Mouse (Mus musculus): ENCODE measurements at regions not wholly inside any gene's neighbourhood (a gene's known extent, or its start where the extent isn't known, plus 50 kb on each side); places are given as distances from the start of the nearest gene placed in this dataset.
A peak's percentile ranks its signal among the peaks of the same experiment; 100 is the strongest.

DNA sequence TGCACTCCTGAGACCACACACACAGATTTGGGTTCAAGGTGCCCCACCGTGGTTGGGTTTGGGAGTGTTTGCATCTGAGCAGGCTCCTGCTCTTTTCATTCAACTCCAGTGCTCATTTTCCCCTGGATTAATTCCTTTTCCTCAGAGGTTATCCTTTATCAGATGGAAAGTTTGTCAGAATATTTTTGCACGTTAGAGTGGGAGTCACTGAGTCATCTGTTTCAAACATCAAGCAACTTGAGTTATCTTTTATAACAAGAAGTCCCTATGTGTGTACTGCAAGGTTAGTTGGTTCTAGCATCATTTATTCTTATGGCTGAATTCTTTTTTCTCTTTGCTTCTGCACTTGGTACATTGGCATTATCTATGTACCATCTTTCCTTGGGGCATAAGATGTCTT is 142.8 kb upstream of the Cxcr4 start:
- DNase-seq (ENCODE audit: low read depth, low spot score) = peak; percentile 10

DNA sequence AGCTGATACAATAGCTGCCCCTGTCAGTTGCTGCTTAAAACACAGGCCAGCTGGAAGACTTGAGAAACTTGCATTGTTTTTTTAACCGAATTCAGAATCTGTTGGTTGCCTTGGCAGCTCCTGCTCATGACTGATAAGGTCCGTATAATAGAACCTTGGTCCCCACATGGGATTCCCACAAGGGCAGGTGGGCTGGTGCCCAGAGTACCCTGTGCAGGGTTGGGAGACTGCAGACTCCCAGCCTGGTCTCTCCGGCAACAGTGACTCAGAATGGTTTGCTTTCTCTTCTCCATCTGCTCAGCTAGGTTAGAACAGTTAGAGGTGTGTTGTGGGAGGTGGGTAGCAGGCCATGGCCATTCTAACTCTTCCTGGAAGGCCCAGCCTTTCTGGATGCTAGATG is 139.4 kb upstream of the Cxcr4 start:
- no peak for DNase-seq (ENCODE audit: low read depth, low spot score)

DNA sequence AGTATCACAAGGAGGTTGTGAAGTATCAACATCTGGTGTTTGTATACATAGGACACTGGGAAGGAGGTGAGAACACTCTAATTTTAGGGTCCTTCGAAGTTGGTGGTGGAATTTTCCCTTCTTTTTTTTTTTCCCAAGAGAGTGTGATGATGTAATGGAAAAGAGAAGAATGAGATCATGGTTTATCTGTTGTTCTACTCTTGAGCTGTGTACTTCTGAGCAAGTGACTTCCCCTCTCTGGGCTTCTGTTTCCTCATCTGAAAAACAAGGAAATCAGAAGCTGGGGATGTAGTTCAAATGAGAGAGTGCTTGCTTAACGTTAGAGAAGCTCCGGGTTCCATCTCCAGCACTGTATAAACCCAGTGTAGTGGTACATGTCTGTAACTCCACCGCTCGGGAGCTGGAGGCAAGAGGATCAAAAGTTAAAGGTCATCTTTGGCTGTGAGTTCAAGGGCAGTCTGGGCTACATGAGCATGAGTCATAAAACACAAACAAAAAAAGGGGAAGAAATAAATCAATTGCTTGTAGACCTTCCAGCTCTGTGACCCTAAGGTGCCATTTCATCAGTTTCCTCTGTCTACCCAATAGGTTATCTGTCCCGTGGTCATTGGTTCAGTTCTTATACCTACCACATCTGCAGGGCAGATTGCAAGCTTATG is 132.5 kb upstream of the Cxcr4 start:
- DNase-seq (ENCODE audit: low read depth, low spot score) = no peak

DNA sequence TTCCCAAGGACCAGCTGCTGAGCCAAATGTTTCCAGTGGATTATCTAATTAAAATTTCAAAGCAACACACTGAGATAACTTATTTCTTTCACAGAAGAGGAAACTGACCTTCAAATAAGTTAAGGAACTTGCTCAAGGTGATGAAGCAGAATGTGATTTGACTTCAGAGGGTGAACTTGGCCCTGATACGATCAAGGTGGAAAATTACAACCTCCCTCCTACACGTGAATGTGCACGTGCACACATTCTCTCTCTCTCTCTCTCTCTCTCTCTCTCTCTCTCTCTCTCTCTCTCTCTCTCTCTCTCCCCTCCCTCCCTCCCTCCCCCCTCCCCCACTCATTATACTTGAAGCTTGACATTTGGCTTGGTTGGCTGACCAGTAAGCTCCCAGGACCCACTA is 131.8 kb upstream of the Cxcr4 start:
- DNase-seq (ENCODE audit: low read depth, low spot score) = no peak

DNA sequence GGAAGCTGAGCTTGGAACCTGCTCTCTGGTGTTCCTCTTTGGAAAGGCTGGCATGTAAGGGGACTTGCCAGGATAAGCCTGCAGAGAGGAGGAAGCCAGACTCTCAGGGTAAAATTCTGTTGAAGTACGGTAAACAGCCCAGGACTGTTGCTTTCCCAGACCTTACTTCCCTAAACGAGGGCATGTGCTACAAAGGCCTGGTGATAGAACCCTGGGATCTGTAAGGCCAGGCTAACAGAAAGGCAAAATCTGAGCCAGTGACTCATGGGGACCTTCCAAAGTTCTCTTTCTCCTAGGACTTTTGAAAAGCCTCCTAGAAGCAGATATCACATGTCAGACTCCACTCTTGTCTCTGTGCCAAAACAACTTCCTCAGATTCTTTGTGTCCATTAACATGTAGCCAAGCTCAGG is 130.0 kb upstream of the Cxcr4 start:
- DNase-seq (ENCODE audit: low read depth, low spot score) = no peak

DNA sequence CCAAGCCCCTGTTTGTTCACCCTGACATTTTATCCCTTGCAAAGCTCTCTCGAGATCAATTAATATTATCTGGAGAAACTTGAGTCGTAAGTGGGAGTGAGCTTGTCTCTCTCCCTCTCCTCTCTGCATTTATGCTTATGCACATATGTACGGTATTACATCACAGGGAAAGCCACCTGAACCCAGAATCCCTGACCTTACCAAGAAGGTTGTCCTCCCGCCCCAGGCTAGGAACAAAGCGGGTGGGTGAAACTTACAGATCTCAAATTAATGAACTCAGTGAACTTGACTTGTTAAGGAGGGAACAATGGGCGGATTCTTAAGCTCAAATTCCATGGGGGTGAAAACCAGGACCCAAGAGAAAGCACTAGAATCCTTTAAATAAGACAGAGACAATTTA is 122.8 kb upstream of the Cxcr4 start:
- DNase-seq (ENCODE audit: low read depth, low spot score) = no peak

DNA sequence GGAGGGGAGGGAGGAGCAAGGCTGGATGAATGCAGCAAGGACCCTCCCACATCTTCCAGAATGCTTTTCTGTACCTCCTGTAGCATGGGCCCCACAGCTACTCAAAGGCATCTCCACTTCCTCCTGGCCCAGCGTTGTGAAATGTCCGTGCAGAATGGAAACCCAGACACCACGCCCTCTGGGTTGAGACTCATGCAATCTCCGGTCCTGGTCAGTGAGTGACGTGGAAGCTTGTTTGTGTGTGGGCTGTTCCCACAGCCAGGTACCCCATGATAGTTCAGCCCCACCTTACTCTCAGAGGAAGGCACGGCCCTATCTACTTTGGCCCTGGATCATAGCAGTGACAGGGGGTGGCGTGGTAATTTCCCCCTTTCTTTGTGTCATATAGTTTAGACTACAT is 120.8 kb upstream of the Cxcr4 start:
- no peak for DNase-seq (ENCODE audit: low read depth, low spot score)

DNA sequence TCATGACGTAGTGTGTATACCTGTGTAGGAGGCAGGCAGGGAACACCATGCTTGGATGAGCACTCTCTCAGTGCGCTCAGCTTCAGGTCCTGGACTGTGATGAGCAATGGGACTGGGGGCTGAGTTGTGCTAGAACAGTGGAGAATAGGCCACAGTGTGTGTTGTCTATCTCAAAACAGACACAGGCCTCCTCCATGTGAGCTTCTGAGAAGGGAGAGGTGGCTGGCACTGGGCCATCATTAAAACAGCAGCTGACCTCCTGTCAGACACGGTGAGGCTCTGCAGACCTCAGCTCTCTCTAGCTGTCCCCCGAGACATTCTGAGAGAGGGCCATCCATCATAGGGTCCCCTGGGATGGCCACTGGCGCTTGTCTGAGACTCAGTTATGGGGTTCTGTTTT is 119.0 kb upstream of the Cxcr4 start:
- no peak for DNase-seq (ENCODE audit: low read depth, low spot score)

DNA sequence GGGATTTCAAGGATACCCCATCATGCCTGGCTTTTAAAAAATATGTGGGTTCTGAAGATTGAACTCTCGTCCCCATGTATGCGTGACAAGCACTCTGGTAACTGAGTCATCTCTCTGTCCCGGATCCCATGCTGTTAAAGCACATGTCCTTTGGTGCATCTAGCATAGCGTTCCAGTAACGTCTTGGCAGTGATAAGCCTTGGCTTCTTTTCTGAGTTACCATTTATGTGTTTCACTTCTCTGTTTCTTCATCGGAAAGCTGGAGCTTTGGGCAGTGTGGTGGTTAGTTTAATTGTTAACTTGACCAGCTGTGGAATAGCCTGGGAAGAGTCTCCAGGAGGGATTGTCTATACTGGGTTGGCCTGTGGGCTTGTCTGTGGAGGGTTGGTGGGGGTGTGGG is 115.7 kb upstream of the Cxcr4 start:
- no peak for DNase-seq (ENCODE audit: low read depth, low spot score)

DNA sequence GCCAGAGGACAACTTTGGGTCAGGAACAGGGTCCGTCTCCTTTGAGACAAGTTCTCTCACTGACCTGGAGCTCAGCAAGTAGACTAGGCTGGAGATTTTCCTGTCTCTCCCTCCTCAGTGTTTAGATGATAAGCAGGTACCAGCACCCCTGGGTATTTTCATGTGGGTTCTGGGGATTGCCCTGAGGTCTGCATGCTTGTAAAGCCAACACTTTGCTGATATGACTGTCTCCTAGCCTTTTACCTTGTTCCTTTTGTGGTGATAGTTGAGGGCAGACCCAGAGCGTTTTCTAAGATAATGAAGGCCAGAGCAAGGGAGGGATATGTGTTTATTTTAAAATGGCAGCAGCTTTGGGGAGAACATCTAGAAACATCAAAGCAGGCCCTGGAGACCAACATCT is 114.1 kb upstream of the Cxcr4 start:
- no peak for DNase-seq (ENCODE audit: low read depth, low spot score)

DNA sequence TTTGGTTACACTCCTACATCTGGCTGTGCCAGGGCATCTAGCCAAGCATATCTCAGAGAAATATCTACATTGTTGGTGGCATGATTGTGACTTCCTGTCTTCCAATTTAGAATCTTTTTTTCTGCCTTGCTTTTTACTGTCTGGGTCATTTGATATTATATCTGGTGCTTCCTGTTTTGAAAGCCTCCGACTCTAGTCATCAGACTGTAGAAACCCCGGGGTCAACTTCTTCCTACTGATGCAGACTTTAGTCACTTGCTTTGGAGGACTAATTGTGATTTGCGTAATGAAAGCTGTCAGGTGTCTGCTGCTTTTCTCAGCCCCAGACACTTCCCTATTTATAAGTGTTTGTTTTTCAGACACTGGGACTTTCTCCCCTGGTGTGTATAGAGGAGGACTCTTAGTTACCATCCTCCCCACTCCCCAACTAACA is 113.0 kb upstream of the Cxcr4 start:
- no peak for DNase-seq (ENCODE audit: low read depth, low spot score)

DNA sequence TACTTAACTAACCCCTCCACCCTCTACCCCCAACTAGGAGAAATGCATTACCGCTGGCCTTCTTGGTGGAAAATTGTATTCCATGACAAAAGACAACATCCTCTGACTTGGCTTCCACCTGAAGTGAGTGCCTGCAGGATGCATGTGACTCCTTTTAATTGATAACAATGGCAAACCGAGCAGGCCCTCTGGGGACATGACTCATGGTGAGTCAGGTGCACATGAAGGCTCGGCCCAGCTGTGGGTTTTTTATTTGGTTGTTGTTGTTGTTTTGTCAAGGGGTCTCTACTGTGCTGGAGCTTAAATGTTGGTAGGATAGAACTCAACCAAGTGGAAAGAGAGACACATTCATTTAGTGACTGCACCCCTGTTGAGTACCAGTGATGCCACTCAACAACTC is 109.2 kb upstream of the Cxcr4 start:
- no peak for DNase-seq (ENCODE audit: low read depth, low spot score)

DNA sequence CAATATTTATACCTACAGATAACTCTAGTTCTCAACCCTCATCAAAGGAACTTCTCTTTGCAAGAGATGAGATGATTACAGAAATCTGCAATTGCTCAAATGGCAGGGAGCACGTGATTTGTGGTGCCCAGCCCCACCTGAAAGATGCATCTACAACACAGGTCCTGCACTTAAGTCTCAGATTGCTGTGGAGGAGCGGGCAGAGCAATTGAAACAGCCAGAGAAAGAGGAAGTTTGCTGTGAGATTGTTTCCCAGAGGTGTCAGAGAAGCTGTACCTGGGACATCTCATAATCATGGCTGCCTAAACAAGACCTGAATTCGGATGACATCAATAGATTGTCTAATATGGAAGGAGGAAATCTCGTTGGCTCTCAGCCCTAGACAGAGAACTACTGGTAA is 105.9 kb upstream of the Cxcr4 start:
- DNase-seq (ENCODE audit: low read depth, low spot score) = no peak

DNA sequence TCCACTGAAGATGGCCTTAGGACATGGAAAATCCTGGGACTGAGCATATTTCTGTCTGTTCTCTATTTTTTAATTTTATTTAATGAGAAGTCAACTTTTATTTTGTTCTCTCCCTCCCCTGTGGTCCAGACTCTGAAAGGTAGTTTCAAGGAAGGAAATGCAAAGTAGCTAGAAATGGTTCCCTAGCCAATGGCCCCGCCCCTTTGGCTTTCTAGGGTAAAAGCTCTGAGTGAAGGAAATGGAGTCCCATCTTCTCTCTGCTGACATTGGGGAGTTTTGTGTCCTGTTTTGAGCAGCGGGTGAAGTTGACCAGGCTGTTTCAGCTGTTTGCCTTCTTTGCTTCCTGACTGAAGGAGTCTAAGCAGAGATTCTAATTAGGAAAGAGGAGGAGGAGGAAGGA is 103.8 kb upstream of the Cxcr4 start:
- no peak for DNase-seq (ENCODE audit: low read depth, low spot score)

DNA sequence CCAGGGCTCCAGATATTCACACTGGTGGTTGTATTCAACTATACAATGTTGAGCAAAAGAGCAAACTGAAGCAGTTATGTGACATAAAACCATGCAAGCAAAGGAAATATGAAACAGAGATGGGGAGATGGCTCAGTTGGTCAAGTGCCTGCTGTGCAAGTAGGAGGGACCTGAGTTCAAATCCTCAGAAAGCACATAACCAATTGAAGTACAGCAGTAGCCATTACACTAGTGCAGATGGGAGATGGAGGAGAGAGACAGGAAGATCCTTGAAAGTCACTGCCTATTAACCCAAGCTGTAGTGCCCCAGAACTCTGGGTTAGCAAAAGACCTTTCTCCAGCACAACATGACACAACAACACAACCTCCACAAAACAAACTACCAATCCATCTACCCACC is 100.7 kb upstream of the Cxcr4 start:
- no peak for DNase-seq (ENCODE audit: low read depth, low spot score)

DNA sequence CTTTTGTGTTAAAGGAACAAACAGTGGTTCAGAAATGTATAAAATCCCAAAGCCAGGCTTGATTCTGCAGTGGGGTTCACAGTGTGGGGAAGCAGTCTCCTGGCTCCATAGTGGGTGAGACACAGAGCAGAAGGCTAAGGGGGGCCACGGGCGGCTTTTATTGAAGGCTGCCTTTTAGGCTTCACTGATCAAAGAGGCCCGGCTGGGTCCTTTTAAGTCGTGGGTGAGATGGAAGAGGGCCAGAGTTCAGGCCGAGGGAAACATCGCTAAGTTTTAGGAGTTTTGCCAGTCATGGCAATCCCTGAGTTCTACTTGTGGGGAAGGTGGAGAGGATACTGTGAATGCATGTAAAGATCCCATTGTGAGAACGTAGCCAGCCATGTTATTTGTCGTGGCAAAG is 100.2 kb upstream of the Cxcr4 start:
- no peak for DNase-seq (ENCODE audit: low read depth, low spot score)

DNA sequence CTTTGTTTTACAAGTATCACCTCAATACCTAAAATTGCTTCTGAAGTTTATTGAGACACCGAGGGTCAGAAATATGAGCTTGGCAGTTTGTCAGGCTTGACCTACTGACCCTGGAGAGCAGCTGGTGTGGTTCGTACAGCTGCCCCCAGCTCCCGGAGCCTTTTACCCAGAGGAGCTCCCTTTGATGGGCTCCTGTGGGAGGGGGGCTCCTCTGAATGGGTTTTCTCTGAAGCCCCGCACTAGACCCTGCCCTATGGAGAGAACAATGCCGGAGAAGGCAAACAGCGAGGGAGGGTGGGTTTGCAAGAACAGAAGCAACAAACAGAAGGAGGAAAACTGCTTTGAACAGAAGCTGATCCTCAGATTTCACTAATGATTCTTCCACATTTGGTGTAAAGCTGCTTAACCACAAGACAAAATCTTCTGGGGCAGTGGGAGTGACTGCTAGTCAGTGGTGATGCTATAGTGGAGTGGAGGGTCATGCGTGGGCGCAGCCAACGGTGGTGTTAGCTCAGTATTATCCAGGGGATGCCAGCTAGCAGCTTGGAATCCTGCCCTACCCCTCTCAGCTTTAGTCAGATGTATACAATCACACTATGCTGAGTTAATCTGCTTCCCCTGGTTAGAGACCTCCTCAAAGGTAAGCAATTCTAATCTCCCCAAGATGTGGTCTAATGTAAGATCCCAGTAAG is 95.3 kb upstream of the Cxcr4 start:
- DNase-seq (ENCODE audit: low read depth, low spot score) = no peak

DNA sequence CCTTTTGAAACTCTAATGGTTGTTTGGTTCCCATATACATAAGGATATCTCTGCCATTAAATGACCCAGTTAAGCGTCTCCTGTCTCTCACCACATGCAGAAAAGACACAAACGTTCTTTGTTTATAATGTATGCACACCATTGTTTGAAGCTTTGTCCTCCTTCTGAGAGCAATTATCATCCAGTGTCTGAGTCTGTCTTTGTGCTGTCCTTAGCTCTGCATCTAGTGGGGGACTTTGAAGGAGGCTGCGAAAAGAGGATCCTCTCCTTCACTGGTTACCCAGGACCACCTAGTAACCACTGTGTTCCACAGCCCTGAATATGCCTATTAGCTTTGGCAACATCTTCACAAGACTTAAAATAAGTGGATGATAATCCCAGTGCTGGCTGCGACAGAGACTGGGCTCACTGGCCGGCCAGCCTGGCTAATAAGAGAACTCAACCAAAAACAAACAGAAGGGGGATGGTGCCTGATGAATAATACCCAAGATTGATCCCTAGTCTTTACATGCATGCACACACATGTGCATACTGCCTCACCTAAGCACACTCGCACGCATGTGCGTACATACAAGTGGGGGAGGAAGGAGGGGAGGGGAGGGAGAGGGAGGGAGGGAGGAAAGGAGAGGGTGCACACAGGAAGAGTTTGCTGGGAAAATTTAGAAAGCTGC is 93.5 kb upstream of the Cxcr4 start:
- DNase-seq (ENCODE audit: low read depth, low spot score) = no peak

DNA sequence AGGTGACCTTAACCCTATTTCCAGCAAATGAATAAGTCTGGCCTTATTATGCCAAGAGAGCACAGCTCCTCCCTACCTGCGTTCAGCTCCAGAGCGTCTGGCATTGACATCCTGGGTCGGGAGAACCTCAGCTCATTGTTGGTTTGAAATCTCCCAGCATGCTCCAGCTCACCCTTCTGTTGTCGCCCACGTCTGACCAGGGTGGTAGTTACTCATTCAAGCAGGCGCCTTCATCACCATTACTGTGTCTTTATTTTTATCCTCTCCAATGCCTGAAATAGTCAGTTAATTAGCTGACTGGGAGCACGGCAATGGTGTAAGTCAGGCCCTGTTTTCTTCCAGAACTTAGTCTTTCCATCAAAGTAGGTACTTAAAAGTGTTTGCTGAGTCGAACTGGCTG is 90.8 kb upstream of the Cxcr4 start:
- DNase-seq (ENCODE audit: low read depth, low spot score) = peak; percentile 72

DNA sequence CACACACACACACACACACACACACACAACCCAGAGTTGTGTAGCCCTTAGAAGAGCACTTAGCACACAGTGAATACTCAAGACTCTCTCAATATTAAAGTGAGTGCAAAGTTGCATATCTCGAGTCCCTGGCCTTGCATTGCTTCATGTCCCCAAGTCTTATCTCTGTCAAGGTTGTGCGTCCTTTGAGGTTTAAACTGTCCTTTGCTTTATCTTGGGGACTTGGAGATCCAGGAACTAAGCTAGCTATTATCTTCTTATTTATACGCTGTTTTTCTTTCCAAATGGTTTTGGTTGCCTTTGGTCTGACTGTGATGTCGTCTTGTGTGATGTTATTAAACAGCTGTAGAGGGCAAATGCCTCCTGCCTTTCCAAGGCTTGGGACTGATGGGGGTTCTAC is 89.2 kb upstream of the Cxcr4 start:
- no peak for DNase-seq (ENCODE audit: low read depth, low spot score)

DNA sequence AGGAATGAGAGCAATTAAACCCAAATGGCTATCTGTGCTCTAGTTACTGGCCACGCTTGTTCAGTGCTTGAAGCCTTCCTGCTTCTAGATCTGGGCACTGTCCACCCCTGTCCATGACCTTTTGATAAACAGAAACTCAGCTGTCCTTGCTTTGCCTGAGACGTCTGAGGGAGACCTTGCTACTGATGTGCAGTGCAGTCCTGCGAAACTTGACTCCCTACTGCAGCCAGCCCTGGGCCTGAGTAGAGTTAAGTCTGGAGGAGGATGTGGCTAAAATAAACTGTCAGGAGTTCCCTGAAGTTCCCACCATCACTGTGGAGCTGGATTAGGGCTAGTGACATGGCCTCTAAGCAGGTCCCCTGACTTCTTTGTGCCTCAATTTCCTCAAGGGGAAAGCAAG is 88.4 kb upstream of the Cxcr4 start:
- no peak for DNase-seq (ENCODE audit: low read depth, low spot score)

DNA sequence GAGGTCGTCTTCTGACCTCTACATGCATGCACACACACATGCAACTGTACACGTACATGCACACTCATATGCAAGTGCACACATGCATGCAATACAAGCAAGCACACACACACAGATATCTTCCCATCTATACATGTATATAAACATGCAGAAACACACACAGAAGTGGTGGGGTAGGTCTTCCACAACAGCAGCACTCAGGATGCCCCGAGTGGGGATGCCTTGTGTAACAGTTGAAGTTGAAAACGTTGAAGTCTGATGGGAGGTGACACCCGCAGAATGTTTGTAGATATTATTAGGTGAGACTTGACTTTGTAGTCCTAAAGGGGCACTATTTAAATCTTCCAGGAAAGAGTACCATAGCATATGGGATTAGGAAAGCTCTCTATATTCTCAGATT is 87.9 kb upstream of the Cxcr4 start:
- DNase-seq (ENCODE audit: low read depth, low spot score) = no peak
